Mouse (Mus musculus): ENCODE measurements at regions not wholly inside any gene's neighbourhood (a gene's known extent, or its start where the extent isn't known, plus 50 kb on each side); places are given as distances from the start of the nearest gene placed in this dataset.

DNA sequence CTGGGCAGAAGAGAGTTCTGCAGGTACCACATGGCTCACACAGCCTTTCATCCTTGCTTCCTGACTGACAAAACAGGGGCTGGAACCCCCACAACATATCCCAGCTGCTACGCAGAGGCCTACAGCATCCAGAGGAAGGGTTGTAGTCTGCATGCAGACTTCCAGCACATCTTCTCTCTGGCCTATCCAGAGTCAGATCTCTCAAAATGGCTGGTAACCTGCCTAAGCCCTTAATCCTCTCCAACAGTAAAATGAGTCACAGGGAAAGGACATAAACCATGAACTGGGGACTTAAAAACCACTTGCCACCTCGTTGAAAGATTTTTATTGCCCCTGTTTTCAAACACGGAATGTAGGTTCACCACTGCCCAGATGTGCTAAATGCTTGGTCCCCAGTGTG, 183.6 kb upstream of the Spred2 start:
- no peak for DNase-seq (ENCODE audit: low read depth, low spot score)

DNA sequence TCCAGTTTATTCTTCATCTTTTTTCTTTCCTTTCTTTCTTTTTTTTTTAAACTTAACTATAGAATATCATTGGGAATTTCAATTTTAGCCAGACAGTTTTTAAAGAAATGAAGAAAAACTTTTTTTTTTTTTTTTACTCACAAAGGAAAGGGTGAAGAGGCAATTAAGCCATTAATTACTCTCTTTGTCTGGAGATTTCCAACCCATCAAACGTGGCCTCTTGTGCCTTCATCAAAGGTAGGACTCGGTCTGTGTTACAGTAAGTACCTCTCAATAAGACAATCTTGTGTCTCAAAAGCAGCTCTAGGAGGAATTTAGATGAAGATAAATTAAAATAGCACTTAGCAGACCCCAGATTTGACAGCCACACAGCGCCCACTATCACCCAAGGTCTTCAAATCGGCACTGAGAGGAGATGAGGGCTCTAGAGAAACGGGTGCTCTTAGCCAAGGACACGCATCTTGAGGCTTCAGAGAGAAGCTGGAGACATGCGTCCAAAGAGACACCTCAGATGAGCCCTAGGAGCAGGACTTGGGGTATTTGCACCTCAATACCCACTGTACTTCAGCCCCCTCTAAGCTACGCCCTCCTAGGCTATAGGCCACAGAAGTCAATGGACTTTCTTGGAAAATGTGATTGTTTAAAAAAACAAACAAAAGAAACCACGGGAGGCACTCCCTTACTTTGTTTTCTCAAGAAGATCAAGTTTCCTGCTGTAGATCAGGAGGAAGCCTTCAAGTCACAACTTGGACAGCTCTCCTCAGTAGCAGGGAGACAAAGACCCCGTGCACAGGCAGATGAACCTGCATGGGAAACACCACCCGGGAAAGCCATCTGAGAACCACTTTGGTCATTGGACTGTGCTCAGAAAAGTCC, 176.8 kb upstream of the Spred2 start:
- peak; percentile 79 for DNase-seq (ENCODE audit: low read depth, low spot score)

DNA sequence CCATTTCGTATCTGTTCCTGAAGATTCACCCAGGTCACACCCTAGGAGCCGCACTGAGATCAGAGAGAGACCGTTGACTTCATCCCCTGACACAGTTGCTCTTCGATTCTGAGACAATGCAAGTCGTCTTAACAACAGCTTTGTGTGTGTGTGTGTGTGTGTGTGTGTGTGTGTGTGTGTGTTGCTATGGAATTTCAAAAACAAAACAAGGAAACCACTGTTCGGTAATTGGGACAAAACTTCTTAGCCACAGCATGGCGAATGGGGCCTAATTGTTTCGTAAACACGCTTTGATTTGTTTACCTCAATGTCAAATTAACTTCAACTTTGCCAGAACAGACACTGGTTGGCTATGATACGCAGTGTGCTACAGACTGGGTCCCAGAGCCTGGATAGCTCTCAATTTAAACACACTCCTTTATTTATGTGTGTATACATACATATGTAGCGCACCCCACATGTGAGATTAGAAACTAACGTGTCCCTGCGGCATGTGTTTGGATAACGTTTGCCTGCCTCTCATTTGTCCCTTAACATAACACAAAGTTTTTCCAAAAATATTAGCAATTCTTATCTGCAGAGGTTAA, 176.1 kb upstream of the Spred2 start:
- no peak for DNase-seq (ENCODE audit: low read depth, low spot score)

DNA sequence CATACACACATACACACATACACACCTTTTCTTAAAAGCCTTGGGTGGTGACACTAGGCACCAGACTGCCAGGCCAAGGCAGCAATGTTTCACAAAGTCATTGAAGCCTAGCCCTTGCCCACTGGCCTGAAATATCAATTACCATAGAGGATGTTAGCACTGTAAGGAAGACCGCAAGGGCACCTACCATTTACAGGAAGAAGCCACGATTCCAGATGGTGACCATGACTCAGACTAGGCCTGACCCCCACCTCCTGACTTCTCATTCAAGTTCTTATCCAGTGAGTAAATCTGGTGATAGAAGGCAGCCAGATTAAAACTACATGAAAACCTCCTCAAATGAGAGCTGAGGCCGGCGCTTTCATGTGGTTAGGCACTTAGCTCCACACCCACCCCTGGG, 165.3 kb upstream of the Spred2 start:
- no peak for DNase-seq (ENCODE audit: low read depth, low spot score)

DNA sequence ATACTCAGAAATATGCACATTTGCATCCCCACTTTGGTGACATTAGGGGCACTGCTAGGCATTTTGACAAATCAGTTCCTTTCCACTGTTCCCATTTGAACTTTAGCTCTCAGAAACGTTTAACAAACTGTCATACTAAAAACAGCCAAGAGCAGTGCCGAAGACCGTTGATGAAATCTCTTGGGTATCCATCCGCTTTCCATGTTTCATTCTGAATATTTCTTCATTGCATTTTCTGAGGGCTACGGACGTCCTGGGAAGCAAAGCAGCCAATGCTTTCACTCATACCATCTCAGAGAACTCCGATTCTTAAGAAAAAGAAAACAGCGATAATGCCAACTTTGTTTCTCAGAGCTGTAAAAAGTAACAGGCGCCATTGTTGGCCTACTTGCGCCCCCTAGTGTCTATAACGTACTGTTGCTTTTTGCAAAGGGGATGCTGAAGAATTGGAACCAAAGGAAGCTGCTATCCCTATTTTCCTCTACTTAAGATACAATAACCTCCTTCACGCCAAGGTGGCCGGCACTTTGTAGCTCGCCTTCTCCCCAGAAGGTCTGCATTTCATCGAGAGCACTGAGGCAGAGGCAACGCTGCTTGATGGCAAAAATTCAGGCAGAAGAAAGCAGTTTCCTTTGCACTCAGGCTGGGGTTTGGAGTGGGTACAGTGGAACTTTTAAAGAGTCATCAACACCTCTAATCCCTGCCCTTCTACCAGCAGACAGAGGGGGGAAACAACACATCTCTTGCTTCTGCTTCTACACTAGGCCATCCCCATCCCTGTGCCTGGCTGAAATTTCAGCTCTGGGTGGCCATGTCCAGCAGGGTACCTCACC, 163.1 kb upstream of the Spred2 start:
- peak; percentile 65 for DNase-seq (ENCODE audit: low read depth, low spot score)

DNA sequence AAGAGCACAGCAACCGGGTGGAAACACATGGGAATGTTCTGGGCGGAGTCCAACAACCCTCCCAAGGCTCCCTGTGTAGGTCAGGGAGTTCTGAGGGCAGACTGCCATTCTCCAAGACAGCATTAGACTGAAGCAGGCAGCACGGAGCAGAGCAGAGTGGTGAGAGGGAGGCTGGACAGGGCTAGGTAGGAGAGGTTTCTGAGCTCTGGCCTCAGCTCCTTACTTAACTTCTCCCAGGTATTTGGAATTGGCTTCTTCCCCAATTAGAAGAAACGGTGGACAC, 162.5 kb upstream of the Spred2 start:
- no peak for DNase-seq (ENCODE audit: low read depth, low spot score)

DNA sequence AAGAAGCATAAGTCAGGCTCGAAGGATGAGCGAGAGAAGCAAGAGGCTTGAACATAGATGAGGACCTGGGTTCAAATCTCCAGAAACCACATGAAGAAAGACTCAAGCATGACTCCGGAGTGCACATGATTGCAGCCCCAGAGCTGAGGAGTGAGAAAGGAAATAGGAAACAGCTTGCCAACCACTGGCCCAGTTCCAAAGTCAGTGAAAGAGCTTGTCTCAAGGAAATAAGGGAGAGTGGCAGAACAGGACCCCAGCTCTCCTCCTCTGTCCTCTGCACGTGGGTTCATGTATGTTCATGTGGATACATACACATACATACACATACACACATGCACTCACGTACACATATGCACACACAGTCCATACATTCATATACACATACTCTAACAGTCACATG, 156.9 kb upstream of the Spred2 start:
- DNase-seq (ENCODE audit: low read depth, low spot score): no peak

DNA sequence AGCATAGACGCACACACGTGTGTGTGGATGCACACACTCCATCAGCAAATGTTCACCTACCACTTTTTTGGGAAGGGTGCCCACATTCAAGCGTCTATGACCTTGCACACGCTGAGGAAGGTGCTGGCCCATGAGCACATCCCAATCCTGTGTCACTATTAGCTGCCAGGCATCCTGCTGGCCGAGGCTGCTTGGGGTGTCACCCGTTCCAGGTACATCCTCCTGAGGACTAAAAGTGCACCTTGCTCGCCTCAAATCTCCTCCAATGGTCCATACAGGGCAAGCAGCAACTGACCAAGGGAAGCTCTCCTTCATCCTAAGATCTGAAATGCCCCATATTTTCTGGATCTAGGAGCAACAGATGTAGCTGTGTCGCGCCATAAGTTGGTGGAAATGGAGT, 156.3 kb upstream of the Spred2 start:
- no peak for DNase-seq (ENCODE audit: low read depth, low spot score)

DNA sequence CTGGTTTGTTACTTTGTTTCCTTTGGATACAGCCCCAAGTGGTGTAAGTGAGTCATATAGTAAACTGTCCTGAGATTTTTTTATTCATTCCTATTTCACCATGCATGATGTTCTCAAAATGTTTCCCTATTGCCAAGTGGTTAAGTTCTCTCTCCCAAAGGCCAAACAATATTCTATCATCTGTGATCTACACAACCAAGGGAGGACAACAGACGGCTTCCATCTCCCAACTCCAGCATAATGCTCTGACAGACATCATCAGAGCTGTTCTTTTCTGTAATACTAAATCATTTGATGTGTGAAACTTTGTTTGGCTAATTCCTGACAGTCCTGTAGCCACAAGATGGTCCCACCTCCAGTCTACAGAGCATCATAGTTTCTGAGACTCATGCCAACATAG, 155.2 kb upstream of the Spred2 start:
- DNase-seq (ENCODE audit: low read depth, low spot score): no peak

DNA sequence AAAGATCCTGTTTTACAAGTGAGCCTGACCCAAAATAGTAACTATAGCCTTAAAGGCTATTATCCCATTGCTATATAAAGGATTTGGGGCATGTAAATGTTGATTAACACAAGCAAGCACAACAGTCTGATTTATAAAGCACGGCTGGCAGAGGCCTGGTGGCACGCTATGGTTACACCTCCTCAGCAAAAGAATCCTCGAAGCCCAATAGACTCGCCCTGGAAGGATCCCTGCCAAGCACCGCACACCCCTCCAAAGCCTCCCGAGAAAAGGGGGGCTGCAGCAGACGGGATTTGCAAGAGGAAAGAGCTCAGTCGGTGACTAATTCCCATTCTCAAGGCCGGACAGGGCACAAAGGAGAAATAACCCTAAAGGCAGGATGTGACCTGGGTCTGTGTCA, 150.2 kb upstream of the Spred2 start:
- no peak for DNase-seq (ENCODE audit: low read depth, low spot score)

DNA sequence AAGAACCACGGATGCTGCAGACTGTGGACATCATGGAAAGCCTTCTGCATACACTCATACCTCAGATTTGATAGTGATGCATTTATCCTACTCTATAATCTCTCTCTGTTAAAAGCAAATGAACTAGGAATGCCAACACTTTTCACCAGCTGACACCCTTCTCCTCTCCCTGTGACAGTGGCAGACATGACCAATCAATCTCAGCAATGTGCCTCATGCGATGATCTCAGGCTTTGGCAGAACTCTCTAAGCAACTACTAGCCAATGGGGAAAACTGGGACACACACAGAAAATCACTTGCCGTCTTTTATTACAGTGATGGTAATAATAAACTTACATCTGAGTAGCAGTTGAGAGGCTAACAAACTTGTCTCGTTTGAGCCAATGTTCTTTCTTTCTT, 148.4 kb upstream of the Spred2 start:
- DNase-seq (ENCODE audit: low read depth, low spot score): no peak

DNA sequence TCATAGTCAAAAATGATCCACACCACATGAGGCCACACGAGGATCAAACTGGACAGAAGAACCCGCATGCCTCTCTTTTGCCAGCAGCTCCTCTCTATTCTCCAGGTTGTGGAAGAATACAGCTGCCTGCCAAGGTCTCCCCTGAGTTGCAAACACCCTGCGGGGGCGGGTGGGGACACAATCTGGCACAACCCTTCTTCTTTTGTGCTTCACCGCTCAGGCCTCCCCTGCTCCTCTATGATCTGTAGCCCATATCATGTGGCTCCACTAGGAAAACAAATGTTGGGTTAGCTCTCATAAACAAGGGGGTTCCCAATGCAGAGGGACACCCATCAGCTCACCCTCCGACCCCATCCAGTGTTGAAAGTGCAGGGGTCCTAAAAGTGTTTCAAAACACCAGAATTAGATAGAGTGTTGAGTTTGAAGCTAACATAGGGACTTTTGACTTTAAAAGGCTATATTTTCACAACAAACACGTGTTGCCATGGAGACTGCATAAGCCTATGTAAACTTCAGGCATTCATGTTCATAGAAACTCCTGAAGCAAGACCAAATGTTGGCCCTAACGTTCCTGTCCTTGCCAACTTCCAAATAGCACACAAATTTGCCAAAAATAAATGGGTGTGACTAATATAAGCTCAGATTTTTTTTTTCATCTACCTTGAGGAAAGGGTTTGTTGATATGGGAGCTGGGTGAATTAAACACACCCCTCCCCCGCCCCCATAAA, 147.5 kb upstream of the Spred2 start:
- DNase-seq (ENCODE audit: low read depth, low spot score): no peak

DNA sequence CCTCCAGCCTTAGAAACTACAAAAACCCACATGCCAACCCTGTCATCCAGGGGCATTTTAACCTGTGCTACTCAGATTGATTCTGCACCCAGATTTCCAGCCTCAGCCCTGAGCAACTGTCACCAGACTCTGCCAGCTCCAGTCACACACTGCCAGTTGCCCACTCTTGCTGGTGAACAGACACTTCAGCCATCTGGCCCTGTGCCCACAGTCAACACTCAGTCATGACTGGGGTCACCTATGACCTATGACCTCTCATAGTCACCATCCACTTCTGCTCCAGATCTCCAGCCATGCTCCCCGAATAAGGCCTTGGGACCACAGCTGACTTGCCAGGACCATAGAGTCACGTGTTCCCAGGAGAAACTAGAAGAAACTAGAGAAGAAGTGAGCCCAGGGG, 146.0 kb upstream of the Spred2 start:
- no peak for DNase-seq (ENCODE audit: low read depth, low spot score)

DNA sequence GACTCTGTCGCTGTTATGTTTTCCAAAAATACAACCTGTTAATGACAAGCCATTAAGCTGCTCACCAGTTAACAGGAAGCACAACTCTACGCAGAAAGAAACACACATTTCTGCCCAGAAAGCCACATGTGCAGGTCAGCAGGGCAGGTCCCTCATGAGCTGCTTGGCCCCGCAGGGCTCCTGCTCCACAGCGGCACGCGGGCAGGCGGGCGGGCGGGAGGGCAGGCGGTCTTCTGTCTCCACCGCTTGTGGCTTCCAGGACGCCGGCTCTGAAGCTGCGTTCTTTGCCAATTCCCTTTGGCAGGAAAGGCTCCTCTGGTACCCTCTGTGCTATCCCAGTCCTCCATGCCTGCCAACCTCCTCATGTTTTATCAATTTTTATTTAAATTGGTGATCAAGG, 139.1 kb upstream of the Spred2 start:
- DNase-seq (ENCODE audit: low read depth, low spot score): peak; percentile 14

DNA sequence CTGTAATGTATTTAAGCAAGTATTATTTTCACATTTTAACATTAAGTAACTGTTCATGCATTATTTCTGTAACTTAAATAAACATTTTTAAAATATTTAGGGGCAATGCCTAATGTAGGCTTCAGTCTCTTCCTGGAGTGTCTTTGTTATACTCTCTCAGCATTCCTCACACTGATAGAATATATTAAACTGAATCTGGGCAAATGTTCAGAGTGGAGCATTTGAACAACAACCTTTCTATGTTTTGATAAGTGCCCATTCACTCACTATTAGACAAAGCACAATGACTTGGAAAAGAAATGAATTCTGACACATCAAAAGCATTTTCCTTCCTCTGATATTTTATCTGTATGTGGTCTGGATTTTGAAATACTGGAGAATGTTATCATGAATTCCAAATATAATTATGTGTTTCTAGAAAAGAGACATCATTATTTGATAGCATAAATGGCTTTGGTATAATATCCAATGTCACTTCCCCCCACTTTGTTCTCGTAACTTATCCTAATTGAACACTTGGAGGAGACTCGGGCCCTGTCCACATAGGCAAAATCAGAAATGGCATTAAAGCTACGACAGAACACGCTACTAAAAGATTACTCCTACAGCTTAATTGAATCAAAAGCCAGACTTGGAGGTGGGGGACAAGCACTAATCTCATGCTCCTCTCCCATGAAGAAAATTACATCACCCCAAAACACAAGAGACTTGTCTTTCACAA, 127.1 kb upstream of the Spred2 start:
- DNase-seq (ENCODE audit: low read depth, low spot score): no peak

DNA sequence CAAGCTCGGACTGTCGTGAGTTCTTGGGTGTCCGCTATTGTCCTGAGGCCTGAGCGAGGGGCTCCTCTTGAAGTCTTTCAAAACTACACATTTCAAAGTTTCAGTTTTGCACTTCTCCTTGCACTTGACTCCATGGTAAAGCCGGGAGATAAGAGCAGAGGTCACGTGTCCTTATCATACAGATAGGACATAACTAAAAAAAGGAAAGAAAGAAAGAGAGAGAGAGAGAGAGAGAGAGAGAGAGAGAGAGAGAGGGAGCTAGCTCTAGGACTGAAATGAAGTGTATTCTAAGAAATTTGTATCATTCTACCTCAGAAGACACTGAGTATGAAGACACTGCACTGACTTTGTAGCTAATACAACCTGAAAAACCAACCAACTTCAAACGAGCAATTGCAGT, 114.8 kb upstream of the Spred2 start:
- no peak for DNase-seq (ENCODE audit: low read depth, low spot score)

DNA sequence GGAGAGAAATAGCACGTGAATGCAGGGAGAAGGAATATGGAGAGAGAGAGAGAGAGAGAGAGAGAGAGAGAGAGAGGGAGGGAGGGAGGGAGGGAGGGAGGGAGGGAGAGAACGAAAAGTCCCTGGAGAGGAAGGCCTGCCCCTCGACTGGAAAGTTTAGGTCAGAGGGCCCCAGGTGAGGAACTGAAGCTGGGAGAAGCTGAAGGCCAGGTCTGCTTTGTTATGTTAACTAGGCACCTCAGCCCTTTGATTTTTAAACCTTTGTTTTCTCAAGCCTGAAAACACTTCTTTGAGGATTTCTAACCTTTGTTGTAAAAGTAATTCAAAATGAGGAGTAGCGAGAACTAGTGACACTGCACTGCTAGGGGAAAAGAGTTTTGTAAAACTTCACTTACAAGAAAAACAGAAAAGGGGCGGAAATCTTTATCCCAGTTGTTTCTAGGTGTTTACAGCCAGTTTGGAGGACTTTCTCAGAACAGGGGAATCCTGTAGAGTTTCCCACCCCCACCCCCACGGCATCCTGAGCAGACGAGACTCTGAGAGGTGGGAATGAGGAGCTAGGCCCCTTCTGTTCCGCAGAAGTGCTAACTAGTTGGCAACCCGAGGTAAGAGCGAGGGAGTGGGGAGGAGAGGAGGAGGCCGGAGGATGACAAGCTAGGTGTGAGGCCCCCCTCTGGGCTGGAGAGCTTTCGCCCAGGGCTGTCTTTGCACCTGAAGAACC, 112.7 kb upstream of the Spred2 start:
- DNase-seq (ENCODE audit: low read depth, low spot score): peak; percentile 90

DNA sequence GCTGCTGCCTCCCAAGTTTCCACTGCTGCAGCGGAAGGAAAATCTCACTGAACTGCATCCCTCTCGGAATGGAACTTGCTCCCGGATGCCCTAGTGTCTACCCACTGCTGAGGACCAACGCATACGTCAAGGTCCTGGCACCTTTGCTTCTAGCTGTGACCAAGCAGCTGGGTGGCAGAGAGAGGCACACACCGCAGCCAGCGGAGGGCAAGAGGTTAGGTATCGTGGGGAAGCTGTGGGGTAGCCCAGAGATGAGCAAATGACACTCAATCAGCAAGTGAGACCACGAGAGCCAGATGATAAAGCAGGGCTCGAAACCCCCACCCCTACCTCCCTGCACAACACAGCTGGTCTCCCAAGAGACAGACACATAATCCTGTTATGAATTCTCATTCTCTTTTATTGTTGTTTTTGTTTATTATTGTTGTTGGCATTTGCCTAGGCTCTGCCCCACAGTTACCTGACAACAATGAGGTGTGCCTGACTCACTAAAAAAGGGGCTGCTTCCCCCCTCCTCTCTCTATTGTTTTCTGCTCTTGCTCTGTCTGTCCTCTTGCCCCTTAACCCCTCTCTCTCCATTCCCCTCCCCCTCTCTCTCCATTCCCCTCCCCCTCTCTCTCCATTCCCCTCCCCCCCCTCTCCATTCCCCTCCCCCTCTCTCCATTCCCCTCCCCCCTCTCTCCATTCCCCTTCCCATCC, 112.0 kb upstream of the Spred2 start:
- DNase-seq (ENCODE audit: low read depth, low spot score): no peak

DNA sequence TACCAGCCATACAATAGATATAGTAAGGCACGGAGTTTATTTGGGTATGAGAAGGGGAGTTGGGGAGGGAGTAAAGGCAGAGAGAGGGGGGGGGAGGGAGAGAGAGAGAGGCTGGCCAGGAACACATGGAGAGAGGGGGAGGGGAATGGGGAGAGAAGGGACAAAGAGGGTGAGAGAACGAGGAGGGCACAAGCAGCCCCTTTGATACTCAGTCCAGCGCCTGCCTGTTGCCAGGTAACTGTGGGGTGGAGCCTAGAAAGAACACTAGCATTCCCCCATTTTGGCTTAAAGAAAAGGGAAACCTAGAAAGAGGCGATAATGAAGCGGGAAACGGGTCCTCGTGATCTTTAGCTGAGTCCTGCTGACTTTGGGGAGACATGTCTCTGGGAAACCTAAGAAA, 110.6 kb upstream of the Spred2 start:
- no peak for DNase-seq (ENCODE audit: low read depth, low spot score)

DNA sequence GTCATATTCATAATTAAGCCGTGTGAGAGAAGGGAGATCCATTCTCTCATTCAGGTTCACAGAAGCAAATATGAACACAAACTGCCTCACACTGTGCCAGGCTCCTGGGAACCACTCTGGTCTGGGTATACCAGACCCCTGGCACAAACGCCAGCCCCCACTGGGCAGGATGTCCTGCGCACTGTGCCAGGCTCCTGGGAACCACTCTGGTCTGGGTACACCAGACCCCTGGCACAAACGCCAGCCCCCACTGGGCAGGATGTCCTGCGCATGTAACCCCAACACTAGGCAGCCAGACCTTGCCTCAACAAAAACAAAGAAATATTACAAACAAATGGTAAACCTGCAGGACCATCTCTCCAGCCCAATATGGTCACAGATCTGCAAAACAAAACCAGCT, 101.2 kb upstream of the Spred2 start:
- no peak for DNase-seq (ENCODE audit: low read depth, low spot score)
